Mouse (Mus musculus) left cerebral cortex, adult 11 months (tissue): Measurements from ENCODE around the gene Ttll5.

ENCODE experiments used
- DNase-seq: peaks from one replicate; pipeline ENCODE4 v3.0.0; 2022; ENCODE audit warnings: low spot score

Ttll5 gene

GRCm38 (mm10) chr12:86055306-86055705, 230.8 kb downstream of the Ttll5 start:
- no peak for DNase-seq

GRCm38 (mm10) chr12:86056976-86057375, 232.5 kb downstream of the Ttll5 start:
- DNase-seq, result no peak

- DNase-seq, result no peak
These were observed 233.1 kb downstream of the Ttll5 start for GRCm38 (mm10) chr12:86057516-86057915.

- no peak for DNase-seq
These were observed 234.9 kb downstream of the Ttll5 start for GRCm38 (mm10) chr12:86059341-86059740.

GRCm38 (mm10) chr12:86064796-86065195, 240.3 kb downstream of the Ttll5 start:
- no peak for DNase-seq

GRCm38 (mm10) chr12:86071432-86071831, 247.0 kb downstream of the Ttll5 start:
- no peak for DNase-seq

- no peak for DNase-seq
These were observed 250.2 kb downstream of the Ttll5 start for GRCm38 (mm10) chr12:86074681-86075080.

- DNase-seq, result no peak
These were observed 250.9 kb downstream of the Ttll5 start for GRCm38 (mm10) chr12:86075358-86075757.

GRCm38 (mm10) chr12:86076321-86076901, 252.0 kb downstream of the Ttll5 start:
- DNase-seq, result no peak

- DNase-seq, result no peak
These were observed 252.9 kb downstream of the Ttll5 start for GRCm38 (mm10) chr12:86077322-86077721.

- no peak for DNase-seq
These were observed 253.3 kb downstream of the Ttll5 start for GRCm38 (mm10) chr12:86077736-86078135.

- no peak for DNase-seq
These were observed 253.7 kb downstream of the Ttll5 start for GRCm38 (mm10) chr12:86078176-86078552.

- no peak for DNase-seq
These were observed 254.2 kb downstream of the Ttll5 start, which contains the start of gene Tgfb3 for GRCm38 (mm10) chr12:86078553-86079201. Gene Tgfb3 (minus strand): TSS chr12:86079041.

GRCm38 (mm10) chr12:86079202-86079667, 254.8 kb downstream of the Ttll5 start:
- DNase-seq, result peak; percentile 84

- DNase-seq, result no peak
These were observed 258.1 kb downstream of the Ttll5 start, which contains the start of gene Ift43 for GRCm38 (mm10) chr12:86082481-86083012. Gene Ift43 (plus strand): TSS chr12:86082541.

GRCm38 (mm10) chr12:86085873-86086272, 261.4 kb downstream of the Ttll5 start:
- DNase-seq, result peak; percentile 55

- DNase-seq, result no peak
These were observed 262.1 kb downstream of the Ttll5 start for GRCm38 (mm10) chr12:86086550-86086949.

- no peak for DNase-seq
These were observed 263.6 kb downstream of the Ttll5 start for GRCm38 (mm10) chr12:86088042-86088441.

- DNase-seq, result no peak
These were observed 266.3 kb downstream of the Ttll5 start for GRCm38 (mm10) chr12:86090764-86091163.

GRCm38 (mm10) chr12:86091601-86092132, 267.2 kb downstream of the Ttll5 start:
- DNase-seq, result no peak

GRCm38 (mm10) chr12:86094075-86094474, 269.6 kb downstream of the Ttll5 start:
- DNase-seq, result no peak

GRCm38 (mm10) chr12:86095806-86096205, 271.3 kb downstream of the Ttll5 start:
- DNase-seq, result no peak

- no peak for DNase-seq
These were observed 273.3 kb downstream of the Ttll5 start for GRCm38 (mm10) chr12:86097781-86098180.
